Mouse (Mus musculus) liver, embryonic 11.5 days (tissue): ENCODE results near the gene Nrxn1. TPM values are rescaled to one million over a fixed set of nuclear protein-coding genes. Genes with fewer than 3 reads are reported as not detected.

Experiments used
- ATAC-seq: fragments of 200-750 bp; cut with Nextera tagmentation; replicated peaks from 2 replicates; pipeline ENCODE4 v1.8.0; 2017; ENCODE audit warnings: moderate number of reproducible peaks, mild to moderate bottlenecking, moderate TSS enrichment, moderate library complexity; ENCODE audit not compliant: low FRiP score
- DNase-seq: peaks from one replicate; pipeline ENCODE4 v3.0.0-alpha.2; 2017; ENCODE audit warnings: low spot score
- H3K27ac ChIP-seq: fragments of 300-500 bp; sonication (generic); 2 replicates; pipeline ENCODE4 v1.5.1; 2014; ENCODE audit warnings: mild to moderate bottlenecking, low read depth, low read length, control low read depth
- H3K27me3 ChIP-seq: fragments of 300-500 bp; sonication (generic); replicated peaks from 2 replicates; pipeline ENCODE4 v1.6.1; 2014; ENCODE audit warnings: low read length, mixed read lengths; ENCODE audit not compliant: control insufficient read depth, insufficient read depth
- H3K36me3 ChIP-seq: fragments of 300-500 bp; sonication (generic); 2 replicates; pipeline ENCODE4 v1.6.1; 2014; ENCODE audit warnings: mild to moderate bottlenecking, low read length, moderate library complexity, mixed read lengths; ENCODE audit not compliant: control insufficient read depth, insufficient read depth
- H3K4me1 ChIP-seq: fragments of 300-500 bp; sonication (generic); replicated peaks from 2 replicates; pipeline ENCODE4 v1.6.1; 2014; ENCODE audit warnings: low read length, mixed read lengths; ENCODE audit not compliant: control insufficient read depth, insufficient read depth
- H3K4me2 ChIP-seq: fragments of 300-500 bp; sonication (generic); 2 replicates; pipeline ENCODE4 v1.6.1; 2014; ENCODE audit warnings: mild to moderate bottlenecking, control low read depth, moderate library complexity
- H3K4me3 ChIP-seq: fragments of 300-500 bp; sonication (generic); 2 replicates; pipeline ENCODE4 v1.5.1; 2014; ENCODE audit warnings: low read depth, low read length, control low read depth
- H3K9ac ChIP-seq: fragments of 300-500 bp; sonication (generic); 2 replicates; pipeline ENCODE4 v1.6.1; 2014; ENCODE audit warnings: low read depth, low read length, control low read depth
- H3K9me3 ChIP-seq: fragments of 300-500 bp; sonication (generic); 2 replicates; pipeline ENCODE4 v1.6.1; 2016; ENCODE audit warnings: low read length, inconsistent platforms, mixed read lengths; ENCODE audit not compliant: control insufficient read depth
- WGBS: fragments of 180-500 bp; shearing (Covaris S2); extraction: QIAGEN DNeasy Blood & Tissue Kit; methylation state at CpG from one replicate; pipeline ENCODE4 v1.1.7; 2014; 5-methylcytosine and 5-hydroxymethylcytosine counted together
- polyA plus RNA-seq: library from polyadenylated mRNA; unstranded; fragments of >200 nt; fragmentation: Nextera tagmentation; extraction: Ambion mirVana; gene quantifications from 2 replicates; pipeline ENCODE4 v1.2.1, GENCODE M21; 2014

Gene Nrxn1
- polyA plus RNA-seq, 1 experiment from 2014 or later: 0.70 TPM

GRCm38 (mm10) chr17:90207617-90208016 lies 885.3 kb downstream of the Nrxn1 start:
- Histone ChIP-seq H3K27me3 (no peaks in the 10 kb centered on the region), H3K9me3 (no peaks in the 10 kb centered on the region), H3K4me1 (no peaks in the 10 kb centered on the region), H3K4me3 (no peak overlapping the region), H3K4me2 (no peak overlapping the region), H3K9ac (no peak overlapping the region), H3K36me3 (no peaks in the 10 kb centered on the region), H3K27ac (no peak overlapping the region)
- DNase-seq: no peak
- ATAC-seq: no peak
- WGBS: 80% methylated on average over 5 of the region's 5 CpGs

- no peak for ATAC-seq
Measured at GRCm38 (mm10) chr17:90203993-90204392, 888.9 kb downstream of the Nrxn1 start.

DNA sequence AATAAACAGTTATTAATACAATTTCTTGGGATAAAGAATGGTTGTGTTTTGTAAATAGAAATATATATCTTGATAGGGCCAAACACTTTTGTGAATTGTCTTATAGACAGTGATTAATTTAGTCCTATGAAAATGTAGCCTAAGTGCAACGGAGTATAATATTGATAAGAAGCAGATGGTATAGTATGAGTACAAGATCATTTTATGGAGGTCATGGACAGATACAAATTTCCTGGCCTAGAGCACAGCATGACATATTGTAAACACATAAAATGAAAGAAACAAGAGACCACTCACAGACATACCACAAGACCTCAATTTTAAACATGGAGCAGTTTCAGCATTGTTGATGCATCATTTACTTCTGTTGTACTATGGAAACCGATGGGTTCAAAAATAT lies 890.1 kb downstream of the Nrxn1 start:
- Histone ChIP-seq H3K9me3 (no peaks in the 10 kb centered on the region), H3K4me2 (no peak overlapping the region), H3K36me3 (no peaks in the 10 kb centered on the region), H3K27ac (no peak overlapping the region), H3K9ac (no peak overlapping the region), H3K27me3 (no peaks in the 10 kb centered on the region), H3K4me1 (no peaks in the 10 kb centered on the region), H3K4me3 (no peak overlapping the region)
- DNase-seq (no peak), ATAC-seq (no peak)
- 80% methylated on average over 2 of the region's 2 CpGs for whole genome bisulfite sequencing

More at GRCm38 (mm10) chr17:90203993-90204392, 888.9 kb downstream of the Nrxn1 start:
- no peak overlapping the region for H3K27ac ChIP-seq
- H3K4me3 ChIP-seq: no peak overlapping the region
- no peaks in the 10 kb centered on the region for H3K4me1 ChIP-seq
- no peak overlapping the region for H3K9ac ChIP-seq
- no peaks in the 10 kb centered on the region for H3K36me3 ChIP-seq
- no peak for DNase-seq
- no peak overlapping the region for H3K4me2 ChIP-seq
- no peaks in the 10 kb centered on the region for H3K9me3 ChIP-seq
- H3K27me3 ChIP-seq: no peaks in the 10 kb centered on the region

- H3K9ac ChIP-seq: no peak overlapping the region
- no peak for ATAC-seq
- H3K4me3 ChIP-seq: no peak overlapping the region
- H3K27ac ChIP-seq: no peak overlapping the region
- WGBS: 6% methylated on average over 1 of the region's 1 CpGs
- no peaks in the 10 kb centered on the region for H3K36me3 ChIP-seq
- no peaks in the 10 kb centered on the region for H3K27me3 ChIP-seq
- no peak overlapping the region for H3K4me2 ChIP-seq
- no peaks in the 10 kb centered on the region for H3K9me3 ChIP-seq
- H3K4me1 ChIP-seq: no peaks in the 10 kb centered on the region
- DNase-seq: no peak
Measured at GRCm38 (mm10) chr17:90196772-90197171, 896.1 kb downstream of the Nrxn1 start.

GRCm38 (mm10) chr17:90141602-90142001 lies 951.3 kb downstream of the Nrxn1 start:
- 44% methylated on average over 4 of the region's 4 CpGs for WGBS

GRCm38 (mm10) chr17:90130836-90131235 lies 962.0 kb downstream of the Nrxn1 start:
- Histone ChIP-seq H3K36me3 (no peaks in the 10 kb centered on the region), H3K9ac (no peak overlapping the region), H3K27me3 (no peaks in the 10 kb centered on the region), H3K4me1 (no peaks in the 10 kb centered on the region), H3K4me3 (no peak overlapping the region), H3K9me3 (no peaks in the 10 kb centered on the region), H3K4me2 (no peak overlapping the region), H3K27ac (no peak overlapping the region)
- no peak for DNase-seq
- 74% methylated on average over 11 of the region's 12 CpGs for WGBS
- 0 out of 2 replicates have a peak, but pooled peaks have one; percentile 20 for ATAC-seq

More at GRCm38 (mm10) chr17:90141602-90142001, 951.3 kb downstream of the Nrxn1 start:
- Histone ChIP-seq H3K9ac (no peak overlapping the region), H3K4me3 (no peak overlapping the region), H3K27me3 (no peaks in the 10 kb centered on the region), H3K36me3 (no peaks in the 10 kb centered on the region), H3K4me1 (no peaks in the 10 kb centered on the region), H3K27ac (no peak overlapping the region), H3K9me3 (no peaks in the 10 kb centered on the region), H3K4me2 (no peak overlapping the region)
- no peak for DNase-seq
- no peak for ATAC-seq

- Histone ChIP-seq H3K4me1 (no peaks in the 10 kb centered on the region), H3K4me2 (no peak overlapping the region), H3K4me3 (no peak overlapping the region), H3K9ac (no peak overlapping the region), H3K36me3 (no peaks in the 10 kb centered on the region), H3K9me3 (no peaks in the 10 kb centered on the region), H3K27me3 (no peaks in the 10 kb centered on the region), H3K27ac (no peak overlapping the region)
- no peak for DNase-seq
- ATAC-seq: no peak
- 80% methylated on average over 2 of the region's 2 CpGs for WGBS
Measured at GRCm38 (mm10) chr17:90129183-90129582, 963.7 kb downstream of the Nrxn1 start.

DNA sequence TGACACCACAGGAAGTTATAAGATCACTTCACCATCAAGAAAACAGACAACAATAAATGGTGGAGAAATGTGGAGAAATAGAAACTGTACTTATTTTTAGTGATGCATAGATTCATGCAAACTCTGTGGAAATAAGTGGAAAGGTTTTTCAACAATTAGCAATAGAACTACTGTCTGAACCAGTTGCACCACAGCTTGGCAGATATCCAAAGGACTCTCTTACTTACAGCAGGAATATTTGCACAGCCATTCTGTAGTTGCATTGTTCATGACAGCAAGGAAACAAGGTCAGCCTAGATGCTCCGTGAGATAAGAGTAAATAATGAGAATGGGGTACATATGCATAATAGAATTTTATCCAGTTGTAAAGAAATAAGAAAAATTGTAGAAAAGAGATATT lies 965.3 kb downstream of the Nrxn1 start:
- WGBS: 76% methylated on average over 1 of the region's 1 CpGs
- H3K9me3 ChIP-seq: no peaks in the 10 kb centered on the region
- H3K9ac ChIP-seq: no peak overlapping the region
- H3K4me3 ChIP-seq: no peak overlapping the region
- H3K36me3 ChIP-seq: no peaks in the 10 kb centered on the region
- DNase-seq (no peak), ATAC-seq (no peak)
- no peaks in the 10 kb centered on the region for H3K4me1 ChIP-seq
- no peak overlapping the region for H3K4me2 ChIP-seq
- no peak overlapping the region for H3K27ac ChIP-seq
- H3K27me3 ChIP-seq: no peaks in the 10 kb centered on the region

DNA sequence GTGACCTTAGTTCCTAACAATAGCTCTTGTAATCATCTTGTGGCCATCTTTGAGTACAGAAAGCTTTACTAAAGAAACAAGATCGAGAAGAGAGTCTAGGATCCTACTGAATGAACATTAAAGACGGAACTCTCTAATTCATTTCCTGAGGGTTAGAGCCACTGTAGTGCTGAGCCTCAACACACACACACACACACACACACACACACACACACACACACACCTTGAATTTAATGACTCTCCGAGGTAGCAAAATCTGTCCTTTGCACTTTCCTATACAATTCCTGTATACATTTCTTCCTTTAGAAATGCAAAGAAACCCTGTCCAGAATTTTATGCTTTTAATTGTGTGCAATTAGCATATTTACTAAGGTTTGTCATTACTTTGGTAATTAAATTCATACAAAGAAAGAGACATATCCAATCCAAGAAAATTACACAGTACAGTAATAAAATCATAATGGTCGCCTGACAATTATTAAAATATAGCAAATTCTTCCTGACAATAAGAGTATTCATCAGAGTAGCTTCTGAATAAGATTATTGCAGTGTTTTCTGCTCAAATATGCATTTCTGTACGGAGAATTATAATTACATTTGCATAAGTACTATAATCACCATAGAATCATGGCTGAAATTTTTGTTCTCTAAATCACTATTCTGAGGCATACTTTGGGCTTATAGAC lies 969.9 kb downstream of the Nrxn1 start:
- H3K9me3 ChIP-seq: no peaks in the 10 kb centered on the region
- no peaks in the 10 kb centered on the region for H3K27me3 ChIP-seq
- no peaks in the 10 kb centered on the region for H3K4me1 ChIP-seq
- no peak overlapping the region for H3K4me2 ChIP-seq
- no peak overlapping the region for H3K9ac ChIP-seq
- DNase-seq (no peak), ATAC-seq (no peak)
- no peak overlapping the region for H3K4me3 ChIP-seq
- 67% methylated on average over 5 of the region's 5 CpGs for WGBS
- H3K36me3 ChIP-seq: no peaks in the 10 kb centered on the region
- H3K27ac ChIP-seq: no peak overlapping the region
